Mouse (Mus musculus) 3134 (cell line): ENCODE data around the gene Garnl3.

ENCODE experiments used
- DNase-seq: peaks from one replicate; pipeline ENCODE4 v3.0.0-alpha.2; 2011; ENCODE audit warnings: low spot score; ENCODE audit not compliant: insufficient read length; ENCODE audit errors: extremely low read depth

The Garnl3 gene

GRCm38 (mm10) chr2:32947454-32947853 lies 184.0 kb downstream of the Garnl3 start:
- DNase-seq, result no peak

GRCm38 (mm10) chr2:32940483-32940882 lies 191.0 kb downstream of the Garnl3 start:
- no peak for DNase-seq

- DNase-seq, result no peak
Observed at GRCm38 (mm10) chr2:32939418-32939817, 192.0 kb downstream of the Garnl3 start.

GRCm38 (mm10) chr2:32938741-32939140 lies 192.7 kb downstream of the Garnl3 start:
- no peak for DNase-seq
